Mouse (Mus musculus): ENCODE measurements around the gene Car6. TPM values are rescaled to one million over a fixed set of nuclear protein-coding genes. Genes with fewer than 3 reads are reported as not detected.

The Car6 gene
- total RNA-seq, 2 experiments from 2014 or later: not detected

DNA sequence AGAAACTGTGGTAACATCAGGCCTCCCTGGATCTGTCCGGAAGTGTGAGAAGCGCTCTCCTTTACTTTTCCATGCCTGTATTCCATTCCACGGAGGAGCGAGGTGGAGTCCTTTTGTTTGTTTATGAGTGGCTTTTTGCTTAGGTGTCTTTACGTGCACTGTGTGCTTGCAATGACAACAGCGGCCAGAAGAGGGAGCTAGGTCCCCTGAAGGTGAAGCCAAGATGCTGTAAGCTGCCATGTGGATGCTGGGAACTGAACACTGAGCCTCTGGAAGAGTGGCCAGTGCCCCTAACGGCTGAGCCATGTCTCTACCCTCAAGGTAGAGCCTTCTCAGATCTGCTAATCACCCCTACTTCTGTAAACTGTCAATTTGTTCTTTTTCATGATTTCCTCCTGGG, 19.8 kb downstream of the Car6 start:
- DNase-seq: no peak

DNA sequence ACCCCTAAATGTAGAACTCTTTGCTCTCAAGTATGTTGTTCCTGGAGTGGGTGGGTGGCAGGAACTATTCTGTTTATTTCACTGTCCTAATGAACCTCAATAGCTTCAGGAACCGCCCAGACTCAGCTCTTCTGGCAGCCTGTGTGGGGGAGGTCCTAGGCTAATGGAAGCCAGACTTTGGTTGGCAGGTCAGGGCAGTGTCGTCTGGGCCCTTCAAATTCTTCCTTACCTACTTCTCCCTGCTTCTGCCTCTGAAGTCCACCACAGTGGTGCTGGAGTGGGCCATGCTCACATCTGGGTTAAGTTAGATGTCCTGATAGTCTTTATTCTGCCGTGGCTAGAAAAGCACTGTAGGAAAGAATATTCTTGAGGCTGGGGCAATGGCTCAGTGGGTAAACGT, 23.0 kb downstream of the Car6 start:
- DNase-seq: no peak

DNA sequence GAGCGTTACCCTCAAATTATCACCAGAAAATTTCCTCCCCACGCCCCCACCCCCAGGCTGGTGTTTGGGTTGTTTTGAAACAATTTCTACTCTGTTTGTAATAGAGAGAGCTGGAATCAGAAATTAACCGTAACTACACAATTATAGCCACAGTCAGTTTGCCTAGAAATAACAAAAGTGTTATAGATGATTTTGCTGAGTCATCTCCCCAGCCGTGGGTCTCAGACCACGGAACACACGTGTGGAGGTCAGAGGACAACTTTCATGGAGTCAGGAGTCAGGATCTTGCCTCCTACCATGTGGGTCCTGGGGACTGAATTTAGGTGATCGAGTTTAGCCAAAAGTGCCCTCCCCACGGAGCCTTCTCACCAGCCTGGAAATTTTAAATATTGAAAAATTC, 24.0 kb downstream of the Car6 start:
- no peak for DNase-seq

DNA sequence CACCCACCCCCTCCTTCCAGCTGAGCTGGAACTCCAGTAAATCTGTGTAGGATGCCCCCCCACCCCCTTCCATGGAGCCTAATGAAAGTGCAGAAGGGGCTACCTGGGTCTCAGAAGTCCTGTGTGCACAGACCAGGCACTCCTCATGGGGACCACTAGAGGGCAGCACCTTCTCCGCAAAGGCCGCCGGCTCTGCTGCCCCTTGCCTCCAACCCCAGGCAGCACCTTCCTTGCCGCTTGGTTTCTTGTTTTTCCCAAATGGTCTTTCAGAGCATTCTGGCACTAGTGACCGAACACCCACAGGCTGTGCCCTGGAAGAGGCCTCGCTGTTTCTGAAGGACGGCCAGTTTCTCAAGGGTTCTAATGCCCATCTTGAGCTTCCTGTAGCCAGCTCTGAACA, 24.6 kb downstream of the Car6 start:
- peak; percentile 28 for DNase-seq

DNA sequence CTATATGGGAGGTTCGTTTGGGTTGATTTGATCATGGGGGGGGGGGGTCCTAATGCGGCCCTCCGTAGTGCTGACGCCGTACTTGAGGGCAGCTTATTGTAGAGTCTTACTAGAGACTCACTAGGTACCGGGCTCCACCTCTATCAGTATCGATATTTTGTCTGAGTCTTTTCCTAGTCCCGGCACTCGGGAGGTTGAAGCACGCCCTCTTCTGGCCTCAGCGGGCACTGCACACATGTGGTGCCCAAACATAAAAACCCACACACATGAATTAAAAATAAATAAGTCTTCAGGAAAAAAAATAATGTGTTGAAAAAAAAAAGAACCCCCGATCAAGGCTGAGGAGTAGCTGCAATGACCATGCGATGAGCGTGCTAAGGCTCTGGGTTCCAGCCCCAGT, 27.1 kb downstream of the Car6 start:
- no peak for DNase-seq

DNA sequence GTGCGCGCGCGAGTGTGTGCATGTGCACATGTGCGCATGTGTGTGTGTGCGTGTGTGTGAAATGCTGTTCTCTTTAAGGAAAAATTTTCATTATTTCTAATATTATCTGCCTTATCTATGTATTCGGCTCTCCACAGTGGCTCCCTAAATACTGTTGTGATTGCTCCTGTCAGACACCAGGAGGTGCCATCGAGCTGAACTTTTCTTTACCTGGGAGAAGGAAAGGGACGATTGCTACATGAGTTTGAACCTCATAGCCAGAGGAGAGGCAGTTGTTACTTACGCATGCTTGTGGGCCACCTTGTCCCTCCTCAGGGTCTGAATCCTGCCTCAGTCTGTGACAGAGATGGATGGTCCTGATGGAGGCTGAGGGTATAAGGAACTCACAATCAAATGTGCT, 27.9 kb downstream of the Car6 start:
- no peak for DNase-seq

DNA sequence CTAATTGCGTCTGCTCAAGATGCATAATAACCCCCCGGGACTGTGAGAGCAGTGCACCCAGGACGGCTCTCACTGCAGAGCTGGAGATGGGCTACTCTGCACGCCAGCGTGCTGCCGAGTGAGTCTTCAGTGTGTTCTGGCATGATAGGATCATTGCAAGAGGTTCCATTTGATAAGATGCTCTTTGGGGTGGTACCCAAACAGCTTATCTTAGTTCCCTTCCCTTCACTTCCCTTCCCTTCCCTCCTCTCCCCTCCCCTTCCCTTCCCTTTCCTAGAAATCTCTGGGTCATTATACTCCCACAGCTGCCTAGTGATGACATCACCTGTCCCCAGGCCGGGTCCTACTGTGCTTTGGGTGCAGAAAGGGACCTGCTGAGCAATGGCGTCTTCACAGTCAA, 29.0 kb downstream of the Car6 start:
- no peak for DNase-seq

DNA sequence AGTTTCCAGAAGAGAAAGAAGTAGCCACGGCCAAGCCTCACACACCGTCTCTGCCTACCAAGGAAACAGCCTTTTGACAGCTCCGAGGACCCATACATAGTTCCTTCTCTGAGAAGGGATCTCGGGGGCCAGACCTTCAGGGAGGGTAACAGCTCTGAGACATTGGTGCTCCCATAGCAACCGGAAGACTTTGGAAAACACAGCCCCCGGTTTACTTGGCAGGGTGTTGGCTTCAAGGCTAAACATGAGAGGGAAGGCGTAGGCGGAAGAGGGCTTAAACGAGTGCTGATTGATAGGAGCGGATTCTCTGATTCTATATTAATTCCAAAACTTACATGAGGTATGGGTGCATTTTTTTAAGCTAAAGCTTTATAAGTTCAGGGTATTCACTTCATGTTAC, 32.7 kb downstream of the Car6 start:
- DNase-seq: no peak

DNA sequence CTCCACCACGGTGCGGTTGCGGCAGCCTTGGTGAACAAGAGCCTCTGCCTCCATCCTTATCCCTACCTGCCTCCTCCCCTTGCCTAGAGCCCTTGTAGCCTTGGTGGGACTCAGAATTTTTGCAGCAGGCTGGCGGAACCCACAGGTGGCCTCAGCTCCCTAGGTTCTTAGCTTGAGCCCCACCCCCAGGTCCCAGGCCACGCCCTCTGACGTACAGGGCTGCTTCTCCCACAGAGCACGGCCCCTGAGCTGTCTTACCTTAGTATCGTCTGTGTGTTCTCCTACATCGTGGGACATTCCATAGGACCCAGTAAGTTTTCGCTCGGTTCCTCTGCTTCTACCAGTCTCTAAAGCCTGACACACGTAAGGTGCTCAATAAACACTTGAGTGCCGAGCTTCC, 36.3 kb downstream of the Car6 start:
- DNase-seq: no peak

DNA sequence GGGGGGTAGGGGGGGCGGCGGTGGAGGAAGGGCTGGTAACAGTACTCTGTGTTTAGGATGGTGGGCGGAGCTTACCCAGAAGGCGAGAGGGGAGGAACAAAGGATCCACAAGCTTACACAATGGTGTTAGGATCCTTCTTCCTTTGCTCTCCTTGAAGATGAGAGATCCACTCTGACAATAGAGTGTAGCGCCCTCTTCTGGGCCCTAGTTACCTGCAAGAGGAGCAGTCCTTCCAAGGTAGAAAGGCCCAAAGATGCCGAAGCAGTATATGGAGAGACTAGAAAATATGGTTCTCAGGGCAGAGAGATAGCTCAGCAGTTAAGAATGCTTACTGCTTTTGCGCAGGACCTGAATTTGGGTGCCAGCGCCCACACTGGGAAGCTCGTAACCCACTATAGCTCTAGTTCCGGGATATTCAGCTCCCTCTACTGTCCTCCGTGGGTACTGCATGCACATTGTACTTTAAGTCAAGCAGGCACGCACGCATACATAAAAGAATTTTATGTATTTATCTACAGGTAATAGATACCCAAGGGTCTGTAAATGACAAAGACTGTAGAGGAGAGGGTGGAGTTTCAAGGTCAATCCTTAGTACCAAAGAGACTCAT, 38.5 kb downstream of the Car6 start:
- DNase-seq: no peak

DNA sequence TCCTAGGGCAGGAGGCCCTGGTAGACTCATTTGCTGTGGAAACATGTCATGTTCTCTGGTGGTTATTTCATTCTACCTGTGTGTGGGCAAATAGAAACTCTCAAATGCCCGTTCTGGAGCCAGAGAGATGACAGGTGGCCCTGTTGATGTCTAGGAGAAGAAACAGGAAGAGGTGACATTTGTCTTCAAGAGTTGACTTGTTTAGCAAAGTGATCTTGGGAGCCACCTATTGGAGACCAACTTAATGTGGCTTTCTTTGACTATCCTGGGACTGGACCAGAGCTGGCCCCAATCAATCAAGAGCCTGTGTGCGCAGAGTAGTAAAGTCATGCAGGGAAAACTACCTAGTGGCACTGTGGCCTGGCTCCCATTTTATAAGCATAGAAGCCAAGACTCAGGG, 41.7 kb downstream of the Car6 start:
- DNase-seq: no peak

DNA sequence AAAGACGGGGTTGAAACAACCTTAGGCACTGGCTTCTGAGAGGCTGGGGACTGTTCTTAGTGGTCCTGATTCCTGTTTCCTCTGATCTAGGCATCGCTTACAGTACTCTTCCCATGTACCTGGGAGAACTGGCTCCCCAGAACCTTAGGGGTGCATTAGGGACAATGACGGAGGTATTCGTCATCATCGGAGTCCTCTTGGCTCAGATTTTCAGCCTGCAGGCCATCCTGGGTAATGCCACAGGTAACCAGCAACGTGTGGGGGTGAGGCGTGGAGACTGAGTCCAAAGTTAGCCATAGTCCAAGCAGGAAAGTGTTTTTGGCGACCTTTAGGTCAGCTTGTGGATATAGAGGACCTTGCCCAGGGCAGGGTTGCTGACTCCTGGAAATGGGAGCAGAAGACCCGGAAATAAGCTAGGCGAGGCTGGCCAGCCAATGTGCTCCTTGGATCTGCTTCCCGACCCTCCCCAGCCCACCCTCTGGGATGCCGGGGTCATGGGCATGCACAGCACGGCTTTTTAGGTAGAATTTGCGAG, 43.7 kb downstream of the Car6 start:
- DNase-seq: no peak

DNA sequence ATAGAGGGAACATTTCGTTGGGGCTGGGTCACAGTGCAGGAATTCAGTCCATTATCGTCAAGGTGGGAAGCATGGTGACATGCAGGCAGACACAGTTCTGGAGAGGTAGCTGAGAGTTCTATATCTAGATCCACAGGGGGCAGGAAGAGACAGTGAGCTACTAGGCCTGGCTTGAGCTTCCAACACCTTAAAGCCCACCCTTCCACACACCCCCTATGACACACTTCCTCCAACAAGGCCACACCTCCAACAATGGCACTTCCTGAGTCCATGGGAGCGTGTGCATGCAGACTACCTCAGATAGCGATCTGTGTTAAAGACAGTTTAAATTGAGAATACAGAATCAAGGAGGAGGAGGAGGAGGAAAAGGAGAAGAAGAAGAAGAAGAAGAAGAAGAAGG, 45.4 kb downstream of the Car6 start:
- DNase-seq: no peak

DNA sequence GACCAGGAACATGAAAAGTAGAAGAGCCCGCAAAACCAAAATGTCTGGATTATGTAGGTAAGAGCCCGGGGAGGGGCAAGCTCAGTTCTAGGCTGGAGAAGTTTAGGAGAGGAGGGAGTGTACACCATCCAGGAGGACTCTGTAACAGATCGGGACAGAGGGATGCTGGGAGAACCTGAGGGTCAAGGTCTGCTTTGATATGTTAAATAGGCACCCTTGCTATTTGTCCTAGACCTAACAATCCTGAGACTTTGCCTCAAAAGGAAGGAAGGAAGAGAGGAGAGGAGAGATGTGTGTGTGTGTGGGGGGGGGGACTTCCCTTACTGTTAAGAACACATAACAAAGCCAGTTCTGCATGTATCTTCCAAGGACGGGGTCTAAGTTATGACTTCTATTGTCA, 45.8 kb downstream of the Car6 start:
- no peak for DNase-seq

DNA sequence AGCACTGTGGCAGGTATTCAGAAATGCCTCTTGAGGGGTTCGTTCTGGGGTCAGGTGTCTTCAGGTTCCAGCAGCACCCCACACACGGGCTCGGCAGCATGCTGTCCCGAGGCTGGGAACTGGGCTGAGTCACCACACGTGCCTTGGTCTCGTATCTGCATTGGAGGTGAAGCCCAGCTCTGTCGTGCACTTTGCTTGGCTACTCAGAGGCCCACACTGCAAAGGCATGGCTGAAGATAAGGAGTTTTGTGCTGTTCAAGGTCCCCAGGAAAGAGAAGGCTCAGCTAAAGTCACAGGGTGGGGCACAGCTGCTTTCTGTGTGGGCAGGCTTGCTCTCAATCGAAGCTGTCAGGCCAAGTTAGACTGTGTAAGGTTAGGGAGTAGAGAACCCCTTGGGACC, 48.6 kb downstream of the Car6 start:
- DNase-seq: no peak

DNA sequence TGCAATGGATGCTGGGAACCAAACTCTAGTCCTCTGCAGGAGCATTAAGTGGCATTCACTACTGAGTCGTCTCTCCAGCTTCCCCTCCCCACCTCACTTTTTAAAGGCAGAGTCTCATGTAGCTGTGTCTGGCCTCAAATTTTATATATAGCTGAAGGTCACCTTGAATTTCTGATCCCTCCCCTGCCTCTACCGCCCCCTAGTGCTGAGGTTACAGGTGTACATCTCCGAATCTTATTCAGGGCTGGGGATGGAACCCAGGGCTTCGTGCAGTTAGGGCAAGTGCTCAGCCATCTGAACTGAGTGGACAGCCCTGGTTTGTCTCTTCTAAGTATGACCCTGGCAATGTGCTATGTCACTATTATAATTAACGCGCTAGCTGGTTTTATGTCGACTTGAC, 50.1 kb downstream of the Car6 start:
- DNase-seq: no peak

DNA sequence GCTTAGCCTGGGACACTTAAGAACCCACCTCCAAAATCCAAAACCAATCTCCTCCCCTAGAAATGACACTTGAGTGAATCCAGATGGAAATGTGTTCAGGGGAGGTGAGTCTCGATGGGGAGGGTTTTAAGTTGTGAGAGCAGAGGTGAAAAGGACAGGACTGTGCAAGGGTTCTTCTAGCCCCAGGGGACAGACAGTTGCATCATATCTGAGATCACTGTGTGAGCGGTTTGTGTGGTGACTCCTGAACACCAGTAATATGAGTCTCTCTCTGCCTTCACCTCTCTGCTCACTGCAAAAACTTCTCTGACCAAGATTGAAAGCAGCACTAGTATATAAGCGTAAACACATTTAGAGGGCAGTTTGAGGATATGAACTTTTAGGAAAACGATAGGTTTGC, 54.8 kb downstream of the Car6 start:
- DNase-seq: no peak

DNA sequence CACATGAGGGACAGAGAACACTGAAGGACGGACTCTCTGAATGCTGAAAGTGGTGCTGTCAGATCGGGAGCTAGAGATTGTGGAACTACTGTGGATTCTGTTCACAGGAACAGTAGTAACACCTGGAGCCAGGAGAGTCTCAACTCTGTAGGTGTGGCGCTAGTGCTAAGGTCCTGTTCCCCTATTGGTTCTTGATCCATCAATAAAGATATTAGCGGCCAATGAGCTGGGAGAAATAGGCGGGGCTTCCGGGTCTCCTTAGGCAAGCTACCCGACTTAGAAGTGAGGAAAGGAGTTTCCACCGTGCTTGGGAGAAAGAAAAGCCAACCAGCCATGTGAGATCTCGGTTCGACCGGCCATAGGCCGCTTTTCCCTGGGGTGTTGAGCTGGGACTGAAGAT, 56.9 kb downstream of the Car6 start:
- no peak for DNase-seq

DNA sequence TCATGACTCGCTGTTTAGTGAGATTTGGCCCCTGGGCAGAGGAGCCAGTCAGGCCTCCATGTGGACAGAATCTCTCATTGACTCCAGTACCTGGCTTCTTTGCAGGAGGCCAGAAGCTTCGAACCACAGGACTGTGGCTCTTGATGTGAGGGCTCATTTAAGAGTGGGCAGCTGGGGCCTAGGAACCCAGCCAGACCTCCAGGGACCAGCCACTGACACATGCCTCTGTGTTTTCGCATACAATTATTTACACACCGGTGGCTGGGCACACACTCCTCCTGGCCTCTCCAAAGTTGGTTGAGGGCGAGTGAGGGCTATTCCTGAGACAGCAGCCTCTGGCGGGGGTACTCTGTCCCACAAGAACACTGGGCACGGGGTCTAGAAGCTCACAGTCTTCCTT, 60.8 kb downstream of the Car6 start:
- DNase-seq: no peak

DNA sequence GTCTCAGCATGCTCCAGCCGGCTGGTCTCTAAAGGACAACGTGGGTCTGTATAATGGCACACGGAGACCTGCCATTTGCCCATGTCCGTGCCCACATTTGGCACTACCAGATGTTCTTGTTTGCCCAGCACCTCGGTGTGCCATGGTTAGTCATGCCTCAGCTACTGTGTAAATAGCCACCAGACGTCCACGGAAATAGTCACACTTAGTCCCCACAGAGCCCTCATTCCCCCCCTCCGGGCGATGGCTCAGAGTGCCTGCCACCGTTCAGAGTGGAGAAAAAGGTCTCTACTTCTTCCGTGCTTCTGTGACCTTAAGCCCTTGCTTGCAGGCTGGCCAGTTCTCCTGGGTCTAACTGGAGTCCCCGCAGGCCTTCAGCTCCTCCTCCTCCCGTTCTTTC, 62.0 kb downstream of the Car6 start:
- no peak for DNase-seq

DNA sequence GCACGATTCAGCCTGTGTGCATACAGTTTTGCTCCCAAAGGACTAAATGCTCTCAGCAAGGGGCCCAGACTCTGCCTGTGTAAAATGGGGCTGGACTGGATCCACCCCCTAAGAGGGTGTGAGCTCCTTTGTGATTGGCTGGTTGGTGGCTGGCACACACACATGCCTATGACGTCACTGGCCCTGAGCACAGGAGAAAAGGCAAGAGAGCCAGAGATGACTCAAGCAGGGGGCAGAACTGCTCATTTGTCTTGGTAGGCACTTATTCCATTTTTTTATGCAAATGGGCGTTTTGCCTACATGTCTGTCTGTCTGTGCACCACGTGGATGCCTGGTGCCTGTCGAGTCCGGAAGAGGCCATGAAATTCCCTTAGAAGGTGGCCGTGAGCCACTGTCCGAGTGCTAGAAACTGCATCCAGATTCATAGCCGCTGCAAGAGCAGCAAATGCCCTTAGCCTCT, 63.0 kb downstream of the Car6 start:
- peak; percentile 26 for DNase-seq

DNA sequence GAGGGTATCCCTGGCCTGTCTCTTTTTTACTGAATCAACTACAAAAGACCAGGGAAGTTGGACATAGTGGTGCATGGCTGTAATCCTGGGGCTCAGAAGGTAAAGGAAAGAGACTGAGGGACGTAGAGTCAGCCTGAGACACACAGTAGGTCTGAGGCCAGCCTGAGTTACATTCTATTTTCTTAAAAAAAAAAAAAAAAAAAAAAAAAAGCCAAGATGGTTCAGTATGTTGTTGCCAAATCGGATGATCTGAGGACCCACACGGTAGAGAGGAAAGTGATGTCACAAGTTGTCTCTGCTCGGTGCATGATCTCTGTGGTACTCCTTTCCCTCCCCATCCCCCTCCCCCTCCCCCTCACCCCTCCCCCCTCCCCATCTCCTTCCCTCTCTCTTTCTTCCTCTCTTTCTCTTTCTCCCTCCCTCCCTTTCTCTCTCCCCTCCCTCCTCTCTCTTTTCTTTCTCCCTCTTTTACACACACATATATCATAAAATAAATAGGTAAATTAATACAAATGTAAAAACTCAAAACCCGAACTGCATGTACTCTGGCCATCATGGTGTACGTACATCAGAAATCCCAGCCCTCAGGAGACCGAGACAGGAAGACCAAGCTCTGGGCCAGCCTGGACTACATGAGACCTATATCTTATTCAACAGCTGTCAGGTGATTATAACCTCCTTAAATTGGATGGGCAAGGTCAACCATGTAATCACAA, 63.6 kb downstream of the Car6 start:
- no peak for DNase-seq
